Mouse (Mus musculus) heart, embryonic 12.5 days (tissue): ENCODE measurements at regions not wholly inside any gene's neighbourhood (a gene's known extent, or its start where the extent isn't known, plus 50 kb on each side); places are given as distances from the start of the nearest gene placed in this dataset.

Experiments used
- ATAC-seq: fragments of 200-750 bp; cut with Nextera tagmentation; 2 replicates; pipeline ENCODE4 v1.8.0; 2017; ENCODE audit warnings: moderate TSS enrichment, moderate library complexity; ENCODE audit not compliant: insufficient number of reproducible peaks, low FRiP score
- H3K27ac ChIP-seq: fragments of 300-500 bp; sonication (generic); 2 replicates; pipeline ENCODE4 v1.5.1; 2016; ENCODE audit warnings: mild to moderate bottlenecking, moderate library complexity; ENCODE audit not compliant: poor library complexity, severe bottlenecking
- H3K27me3 ChIP-seq: fragments of 300-500 bp; sonication (generic); replicated peaks from 2 replicates; pipeline ENCODE4 v1.6.1; 2016; ENCODE audit warnings: mild to moderate bottlenecking, moderate library complexity
- H3K36me3 ChIP-seq: fragments of 300-500 bp; sonication (generic); 2 replicates; pipeline ENCODE4 v1.6.1; 2016; ENCODE audit warnings: mild to moderate bottlenecking, moderate library complexity
- H3K4me1 ChIP-seq: fragments of 300-500 bp; sonication (generic); replicated peaks from 2 replicates; pipeline ENCODE4 v1.6.1; 2016; ENCODE audit warnings: mild to moderate bottlenecking
- H3K4me2 ChIP-seq: fragments of 300-500 bp; sonication (generic); 2 replicates; pipeline ENCODE4 v1.6.1; 2016; ENCODE audit warnings: mild to moderate bottlenecking, moderate library complexity
- H3K4me3 ChIP-seq: fragments of 300-500 bp; sonication (generic); 2 replicates; pipeline ENCODE4 v1.5.1; 2016; ENCODE audit warnings: mild to moderate bottlenecking
- H3K9ac ChIP-seq: fragments of 300-500 bp; sonication (generic); 2 replicates; pipeline ENCODE4 v1.6.1; 2016; ENCODE audit warnings: mild to moderate bottlenecking, moderate library complexity
- H3K9me3 ChIP-seq: fragments of 300-500 bp; sonication (generic); replicated peaks from 2 replicates; pipeline ENCODE4 v1.6.1; 2016; ENCODE audit warnings: mild to moderate bottlenecking, moderate library complexity
- WGBS: fragments of 180-500 bp; shearing (Covaris S2); methylation state at CpG from one replicate; pipeline ENCODE4 v1.1.7; 2016; 5-methylcytosine and 5-hydroxymethylcytosine counted together

DNA sequence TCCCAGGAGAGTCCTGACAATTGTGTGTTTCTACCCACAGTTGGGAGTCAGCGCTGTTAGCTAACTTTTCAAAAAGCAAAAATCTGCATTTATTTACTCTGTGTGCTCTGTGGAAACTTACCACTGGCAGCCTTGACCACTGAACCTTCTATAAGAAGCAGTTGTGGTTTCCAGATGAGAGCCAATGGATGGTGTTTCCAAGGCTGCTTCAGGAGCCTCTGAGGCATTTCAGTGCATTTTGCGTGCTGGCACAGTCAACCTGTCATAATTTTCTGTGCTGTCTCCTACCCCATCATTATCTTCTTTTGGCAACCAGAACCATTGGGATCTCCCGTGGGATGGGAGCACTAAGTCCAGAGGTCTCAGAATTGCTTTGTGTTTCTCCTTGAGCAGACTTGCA, 60.3 kb downstream of the 4930544G11Rik start:
- 84% methylated on average over 3 of the region's 3 CpGs for WGBS
- no peak for ATAC-seq
- no peak overlapping the region for H3K9ac ChIP-seq

DNA sequence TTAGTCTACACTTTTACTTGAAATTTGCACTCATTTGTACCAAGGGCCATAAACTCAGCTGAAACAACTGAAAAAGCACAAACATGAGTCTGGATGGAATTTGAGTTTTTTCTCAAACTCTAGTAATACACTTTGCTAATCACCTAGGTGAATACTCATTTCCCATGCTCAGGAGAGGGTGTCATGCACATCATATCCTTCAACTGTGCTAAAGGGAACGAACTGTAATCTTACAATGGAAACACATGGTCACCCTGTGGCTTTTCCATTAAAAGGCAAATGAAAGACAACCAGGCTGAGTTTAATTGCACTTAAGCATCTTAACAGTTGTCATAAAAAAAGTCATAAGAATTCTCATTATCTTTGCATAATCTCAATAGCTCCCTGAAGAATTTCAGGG, 71.1 kb downstream of the 4930544G11Rik start:
- ATAC-seq = no peak
- Histone ChIP-seq H3K36me3 (no peaks in the 10 kb centered on the region), H3K4me2 (no peak overlapping the region), H3K4me3 (no peak overlapping the region), H3K9ac (no peak overlapping the region), H3K27me3 (no peaks in the 10 kb centered on the region), H3K4me1 (no peaks in the 10 kb centered on the region), H3K9me3 (no peaks in the 10 kb centered on the region), H3K27ac (no peak overlapping the region)
- 69% methylated on average over 1 of the region's 1 CpGs for WGBS

More for the DNA sequence above, 60.3 kb downstream of the 4930544G11Rik start:
- Histone ChIP-seq H3K9me3 (no peaks in the 10 kb centered on the region), H3K4me1 (0 out of 2 replicates have a peak, but pooled peaks cover 4% of the 10 kb centered on the region), H3K4me2 (no peak overlapping the region), H3K4me3 (no peak overlapping the region), H3K36me3 (no peaks in the 10 kb centered on the region), H3K27me3 (no peaks in the 10 kb centered on the region), H3K27ac (no peak overlapping the region)

DNA sequence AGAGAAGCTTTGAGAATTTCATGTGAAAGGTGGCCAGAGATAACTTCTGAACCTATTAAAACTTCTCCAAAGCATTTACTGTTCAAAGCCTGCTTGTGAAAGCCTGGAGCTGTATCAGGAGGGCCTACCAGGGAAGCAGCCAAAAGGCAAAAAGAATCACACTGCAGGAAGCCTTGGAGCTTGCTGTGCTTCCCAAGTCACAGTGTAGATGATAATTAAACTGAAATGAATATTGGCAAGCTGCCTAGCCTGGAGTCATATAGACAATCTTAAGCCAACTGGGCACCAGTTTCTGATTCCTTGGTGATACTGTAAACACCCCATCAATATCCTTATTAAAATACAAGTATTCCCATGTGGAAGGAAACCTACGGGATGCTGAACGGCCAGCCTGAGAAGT, 84.4 kb downstream of the 4930544G11Rik start:
- no peak overlapping the region for H3K4me2 ChIP-seq
- H3K27me3 ChIP-seq = no peaks in the 10 kb centered on the region
- 76% methylated on average over 2 of the region's 2 CpGs for WGBS
- no peak overlapping the region for H3K4me3 ChIP-seq
- H3K36me3 ChIP-seq = no peaks in the 10 kb centered on the region
- ATAC-seq = no peak
- no peaks in the 10 kb centered on the region for H3K9me3 ChIP-seq
- H3K4me1 ChIP-seq = no peaks in the 10 kb centered on the region
- no peak overlapping the region for H3K27ac ChIP-seq
- H3K9ac ChIP-seq = no peak overlapping the region

- H3K9me3 ChIP-seq = no peaks in the 10 kb centered on the region
- H3K36me3 ChIP-seq = no peaks in the 10 kb centered on the region
- H3K4me2 ChIP-seq = no peak overlapping the region
- H3K27ac ChIP-seq = no peak overlapping the region
- H3K4me1 ChIP-seq = no peaks in the 10 kb centered on the region
- no peak overlapping the region for H3K4me3 ChIP-seq
- no peak overlapping the region for H3K9ac ChIP-seq
- WGBS = 55% methylated on average over 4 of the region's 4 CpGs
- H3K27me3 ChIP-seq = no peaks in the 10 kb centered on the region
- 0 out of 2 replicates have a peak, but pooled peaks have one; percentile 12 for ATAC-seq
Measured at GRCm38 (mm10) chr6:66051852-66052251, 99.4 kb downstream of the 4930544G11Rik start.

DNA sequence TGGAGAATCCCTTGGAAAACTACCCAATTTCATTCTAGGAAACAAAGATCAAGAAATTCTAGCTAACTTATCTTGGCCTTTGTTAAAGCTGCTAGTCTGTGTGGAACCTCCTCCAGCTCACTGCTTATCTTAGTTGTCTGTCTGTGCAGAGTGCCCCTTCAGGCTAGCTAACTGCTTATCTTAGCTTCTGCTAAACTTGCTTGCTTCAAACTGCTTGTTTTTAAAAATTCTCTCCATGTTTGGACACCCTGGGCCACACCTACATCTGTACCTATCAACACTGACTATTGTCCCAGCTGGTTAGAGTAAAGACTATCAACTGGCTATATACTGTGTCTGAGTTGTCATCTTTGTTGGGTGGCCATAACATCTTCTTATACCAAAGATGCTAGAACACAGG, 100.0 kb downstream of the 4930544G11Rik start:
- Histone ChIP-seq H3K4me2 (no peak overlapping the region), H3K36me3 (no peaks in the 10 kb centered on the region), H3K27ac (no peak overlapping the region), H3K9me3 (no peaks in the 10 kb centered on the region), H3K4me1 (no peaks in the 10 kb centered on the region), H3K27me3 (no peaks in the 10 kb centered on the region), H3K9ac (no peak overlapping the region), H3K4me3 (no peak overlapping the region)
- ATAC-seq = peak; percentile 91

DNA sequence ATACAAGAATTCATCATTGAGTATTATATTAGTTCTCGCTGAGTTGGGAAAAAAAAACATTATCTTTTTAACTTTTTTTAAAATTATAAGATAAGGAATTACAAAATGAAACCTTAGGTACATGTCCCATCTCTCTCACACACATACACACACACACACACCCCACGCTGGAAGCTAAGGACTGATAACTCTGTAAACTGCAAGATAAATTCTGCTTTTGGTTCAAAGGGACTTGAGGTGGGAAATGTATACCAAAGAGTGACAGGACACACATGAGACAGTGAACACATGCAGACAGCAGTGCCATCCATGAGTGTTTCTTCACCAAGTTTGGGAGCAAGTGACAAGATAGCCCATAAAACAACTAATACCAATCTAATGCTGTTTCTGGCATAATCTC, 100.8 kb downstream of the 4930544G11Rik start:
- H3K4me3 ChIP-seq = no peak overlapping the region
- no peaks in the 10 kb centered on the region for H3K9me3 ChIP-seq
- 44% methylated on average over 2 of the region's 2 CpGs for WGBS
- no peak overlapping the region for H3K27ac ChIP-seq
- no peaks in the 10 kb centered on the region for H3K4me1 ChIP-seq
- ATAC-seq = peak; percentile 59; the same call in 1 of the 2 replicates
- H3K36me3 ChIP-seq = no peaks in the 10 kb centered on the region
- no peaks in the 10 kb centered on the region for H3K27me3 ChIP-seq
- no peak overlapping the region for H3K9ac ChIP-seq
- H3K4me2 ChIP-seq = no peak overlapping the region

- H3K9ac ChIP-seq = no peak overlapping the region
- no peaks in the 10 kb centered on the region for H3K9me3 ChIP-seq
- H3K27ac ChIP-seq = no peak overlapping the region
- no peaks in the 10 kb centered on the region for H3K4me1 ChIP-seq
- H3K4me2 ChIP-seq = no peak overlapping the region
- no peaks in the 10 kb centered on the region for H3K36me3 ChIP-seq
- WGBS = 64% methylated on average over 2 of the region's 2 CpGs
- no peak overlapping the region for H3K4me3 ChIP-seq
- H3K27me3 ChIP-seq = no peaks in the 10 kb centered on the region
- no peak for ATAC-seq
Measured at GRCm38 (mm10) chr6:66068874-66069273, 116.5 kb downstream of the 4930544G11Rik start.

DNA sequence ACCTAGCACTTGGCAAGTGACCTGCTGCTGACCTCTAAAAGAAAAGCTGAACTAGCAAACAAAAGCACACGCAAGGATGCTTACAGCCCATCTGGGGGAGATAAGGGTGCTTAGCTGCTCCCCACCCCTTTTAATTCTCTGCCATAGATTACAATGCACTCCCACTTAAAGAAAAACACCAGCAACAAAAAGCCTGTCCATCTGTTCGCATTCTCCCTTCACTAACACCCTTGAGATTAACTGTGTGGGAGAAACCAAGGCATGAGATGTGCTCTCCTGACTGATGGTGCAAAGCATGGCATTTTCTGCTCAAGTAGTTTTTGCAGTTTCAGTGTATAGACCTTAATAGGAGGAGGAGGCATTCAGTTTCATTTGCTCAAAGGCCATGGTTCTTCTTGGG, 125.0 kb downstream of the 4930544G11Rik start:
- H3K36me3 ChIP-seq = no peaks in the 10 kb centered on the region
- H3K4me1 ChIP-seq = peaks cover 6% of the 10 kb centered on the region; the same call in 1 of the 2 replicates
- no peaks in the 10 kb centered on the region for H3K9me3 ChIP-seq
- no peak overlapping the region for H3K4me2 ChIP-seq
- H3K27ac ChIP-seq = no peak overlapping the region
- H3K9ac ChIP-seq = no peak overlapping the region
- ATAC-seq = no peak
- H3K27me3 ChIP-seq = no peaks in the 10 kb centered on the region
- H3K4me3 ChIP-seq = no peak overlapping the region
- WGBS = 17% methylated on average over 2 of the region's 2 CpGs

GRCm38 (mm10) chr6:66078769-66079168, 126.4 kb downstream of the 4930544G11Rik start:
- Histone ChIP-seq H3K4me2 (no peak overlapping the region), H3K9ac (no peak overlapping the region), H3K27ac (no peak overlapping the region), H3K4me3 (no peak overlapping the region), H3K27me3 (no peaks in the 10 kb centered on the region), H3K36me3 (no peaks in the 10 kb centered on the region), H3K4me1 (peaks cover 6% of the 10 kb centered on the region; the same call in 1 of the 2 replicates), H3K9me3 (no peaks in the 10 kb centered on the region)
- 87% methylated on average over 1 of the region's 1 CpGs for WGBS
- no peak for ATAC-seq

DNA sequence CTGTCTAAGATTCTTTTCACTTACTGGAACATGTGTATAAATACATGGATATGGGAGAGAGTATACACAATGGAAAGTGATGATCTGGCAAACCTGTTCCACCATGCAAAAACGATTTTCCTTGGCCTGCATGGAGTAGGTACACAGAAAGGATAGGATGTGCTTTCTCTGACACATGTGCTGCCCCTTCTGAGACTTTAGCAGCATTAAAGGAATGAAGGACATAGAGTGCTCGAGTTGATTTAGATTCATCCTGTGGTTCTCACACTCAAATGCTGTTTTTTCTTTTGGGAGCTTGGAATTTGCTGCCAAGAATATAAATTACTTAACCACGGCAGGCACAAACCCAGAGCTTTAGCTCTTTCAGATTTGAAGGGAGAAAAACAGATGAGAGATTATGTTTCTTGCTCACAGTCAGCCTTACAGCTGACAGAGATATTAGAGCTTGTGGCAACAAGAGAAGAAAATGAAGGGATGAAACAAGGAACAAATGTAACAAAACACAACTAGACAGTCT, 149.2 kb downstream of the 4930544G11Rik start:
- no peak for ATAC-seq

DNA sequence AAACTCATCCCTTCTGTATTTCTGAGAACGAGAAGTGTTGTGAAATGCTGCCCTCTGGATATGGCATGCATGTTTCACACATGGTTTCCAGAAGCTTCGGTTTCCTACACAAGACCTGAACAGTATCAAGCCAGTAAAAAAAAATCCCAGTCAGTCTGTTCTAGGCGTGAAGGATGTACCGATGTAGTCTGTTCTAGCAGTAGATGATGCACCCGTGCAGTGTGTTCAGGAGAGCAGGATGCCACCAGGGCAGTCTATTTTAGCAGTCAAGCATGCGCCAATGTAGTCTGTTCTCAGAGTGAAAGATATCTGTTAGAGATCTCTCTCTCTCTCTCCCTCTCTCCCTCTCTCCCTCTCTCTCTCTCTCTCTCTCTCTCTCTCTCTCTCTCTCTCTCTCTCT, 162.0 kb downstream of the 4930544G11Rik start:
- no peak overlapping the region for H3K9ac ChIP-seq
- no peak for ATAC-seq
- no peaks in the 10 kb centered on the region for H3K36me3 ChIP-seq
- WGBS = 84% methylated on average over 6 of the region's 6 CpGs
- no peak overlapping the region for H3K4me3 ChIP-seq
- no peak overlapping the region for H3K4me2 ChIP-seq
- no peaks in the 10 kb centered on the region for H3K27me3 ChIP-seq
- no peaks in the 10 kb centered on the region for H3K4me1 ChIP-seq
- H3K9me3 ChIP-seq = no peaks in the 10 kb centered on the region
- H3K27ac ChIP-seq = no peak overlapping the region

More for the DNA sequence above, 149.2 kb downstream of the 4930544G11Rik start:
- 60% methylated on average over 3 of the region's 3 CpGs for WGBS
- Histone ChIP-seq H3K36me3 (no peaks in the 10 kb centered on the region), H3K27ac (no peak overlapping the region), H3K9ac (no peak overlapping the region), H3K4me2 (no peak overlapping the region), H3K4me1 (no peaks in the 10 kb centered on the region), H3K4me3 (no peak overlapping the region), H3K9me3 (no peaks in the 10 kb centered on the region), H3K27me3 (no peaks in the 10 kb centered on the region)

DNA sequence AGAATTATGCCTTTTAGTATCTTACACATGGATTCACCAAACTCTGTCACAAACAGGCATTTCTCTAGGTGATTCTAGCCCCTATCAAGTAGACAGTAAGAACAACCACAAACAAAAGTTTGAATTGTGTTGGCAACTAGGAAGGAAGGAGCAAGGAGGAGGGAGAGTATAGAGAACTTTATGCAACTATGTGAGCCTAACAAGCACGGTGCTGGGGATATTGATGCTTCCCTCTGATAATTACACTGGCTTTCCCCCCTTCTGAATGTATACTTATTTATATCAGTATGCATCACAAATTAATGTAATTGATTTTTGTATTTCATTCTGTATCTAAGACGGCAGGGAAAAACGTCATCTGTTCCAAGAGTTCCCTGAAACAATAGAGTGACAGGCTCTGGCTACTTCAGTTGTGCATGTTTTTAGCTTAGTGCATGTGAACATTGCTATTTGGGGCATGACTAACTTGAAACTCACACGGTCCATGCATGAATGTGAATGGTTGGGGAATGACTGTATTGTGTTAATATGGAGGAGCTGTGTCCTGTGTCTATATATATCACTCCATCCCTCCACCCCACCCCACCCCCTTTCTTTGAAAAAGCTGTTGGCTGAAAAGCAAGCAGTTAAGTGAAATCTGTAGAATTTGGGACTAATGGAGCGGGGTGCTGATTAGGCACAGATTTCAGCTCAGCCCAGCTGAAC, 169.2 kb downstream of the 4930544G11Rik start:
- ATAC-seq = no peak
- 71% methylated on average over 5 of the region's 5 CpGs for WGBS
- Histone ChIP-seq H3K9me3 (no peaks in the 10 kb centered on the region), H3K4me1 (peaks cover 9% of the 10 kb centered on the region), H3K4me2 (no peak overlapping the region), H3K27ac (no peak overlapping the region), H3K36me3 (no peaks in the 10 kb centered on the region), H3K4me3 (no peak overlapping the region), H3K9ac (no peak overlapping the region), H3K27me3 (no peaks in the 10 kb centered on the region)
